In the genomic region with DNA sequence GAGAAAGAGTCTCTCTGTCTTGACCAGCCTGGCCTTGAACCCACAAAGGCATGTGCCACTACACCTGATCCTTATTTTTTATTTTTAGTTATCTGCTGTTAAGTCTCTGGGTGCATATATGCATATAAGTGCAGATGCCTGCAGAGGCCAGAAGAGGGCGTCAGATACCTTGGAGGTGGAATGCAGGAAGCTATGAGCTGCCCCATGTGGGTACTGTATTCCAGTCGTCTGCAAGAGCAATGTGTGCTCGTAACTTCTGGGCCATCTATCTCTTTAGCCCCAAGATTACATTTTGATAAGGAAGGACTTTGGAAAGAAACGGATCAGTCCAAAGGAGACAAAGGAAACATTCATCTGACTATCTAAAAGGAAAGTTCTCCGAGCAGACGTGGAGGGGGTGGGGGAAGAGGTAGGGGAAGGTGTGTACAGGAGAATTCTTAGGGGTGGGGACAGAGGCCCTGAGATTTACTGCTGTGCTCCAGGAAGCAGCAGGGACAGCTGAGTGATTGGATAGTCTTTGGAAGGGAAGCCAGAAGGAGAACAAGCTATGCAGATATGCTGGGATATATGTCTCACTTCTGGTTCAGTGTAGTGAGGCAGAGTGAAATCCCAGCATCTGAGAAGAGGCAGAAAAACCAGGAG, we compare ENCODE assay signal across 18 mouse cellular contexts. TPM values are rescaled to one million over a fixed set of nuclear protein-coding genes. Genes with fewer than 3 reads are reported as not detected.
DNase-seq lines count a peak whose midpoint lies in the region; ATAC-seq and TF ChIP-seq lines count a peak whose summit lies in the region.
"Had no signal": no experiment of that assay in that cellular context is flagged by ENCODE, and none has a peak within 500 bp of the region (broad histone marks: within the 10 kb centered on the region; RNA-seq: fewer than 3 reads in every experiment).

No protein-coding gene starts in this region.

- WGBS in forebrain, postnatal 0 days, result 70% methylated on average over 6 of the region's 6 CpGs
- 75% methylated on average over 6 of the region's 6 CpGs for WGBS in forebrain, embryonic 13.5 days
- 26% methylated on average over 6 of the region's 6 CpGs for WGBS in intestine, postnatal 0 days
- WGBS in embryonic facial prominence, embryonic 10.5 days, result 65% methylated on average over 6 of the region's 6 CpGs

- no peak overlapping the region for H3K27ac ChIP-seq in forebrain, postnatal 0 days (ENCODE audit: low read depth, low read length)
- H3K27ac ChIP-seq in forebrain, embryonic 13.5 days, result no peak overlapping the region
- H3K27ac ChIP-seq in layer of hippocampus, adult 2 months, result no peak overlapping the region
- H3K27ac ChIP-seq in ES-Bruce4 (ENCODE audit: insufficient read depth, low read length), result 0 out of 2 replicates have a peak overlapping the region, but pooled peaks have one; percentile 52
- H3K27ac ChIP-seq in intestine, postnatal 0 days (ENCODE audit: low read depth, low read length), result peak overlapping the region; percentile 64
- no peak overlapping the region for H3K27ac ChIP-seq in embryonic facial prominence, embryonic 10.5 days (replicated peaks)
- H3K27ac ChIP-seq: embryonic facial prominence, embryonic 12.5 days; midbrain, embryonic 13.5 days; neural tube, embryonic 12.5 days had no signal

- H3K9me3 ChIP-seq in forebrain, postnatal 0 days (ENCODE audit: low read length), result no peaks in the 10 kb centered on the region
- H3K9me3 ChIP-seq in forebrain, embryonic 13.5 days (replicated peaks), result no peaks in the 10 kb centered on the region
- H3K9me3 ChIP-seq in ES-Bruce4 (replicated peaks; ENCODE audit: control insufficient read depth, insufficient read depth, low read length, poor library complexity, severe bottlenecking), result no peaks in the 10 kb centered on the region
- H3K9me3 ChIP-seq in intestine, postnatal 0 days (ENCODE audit: control insufficient read depth), result no peaks in the 10 kb centered on the region
- H3K9me3 ChIP-seq in embryonic facial prominence, embryonic 10.5 days, result no peaks in the 10 kb centered on the region
- H3K9me3 ChIP-seq: embryonic facial prominence, embryonic 12.5 days; limb, embryonic 10.5 days; midbrain, embryonic 13.5 days; neural tube, embryonic 12.5 days had no signal

- no peak for TF ChIP-seq POLR2A in ES-Bruce4 (IDR thresholded peaks at IDR 0.05; ENCODE audit: insufficient read depth, low read length)

- no peaks in the 10 kb centered on the region for H3K36me3 ChIP-seq in forebrain, postnatal 0 days (ENCODE audit: insufficient read depth)
- no peaks in the 10 kb centered on the region for H3K36me3 ChIP-seq in forebrain, embryonic 13.5 days (ENCODE audit: poor library complexity, severe bottlenecking)
- no peaks in the 10 kb centered on the region for H3K36me3 ChIP-seq in ES-Bruce4 (ENCODE audit: control insufficient read depth, insufficient read depth, low read length, poor library complexity, severe bottlenecking)
- H3K36me3 ChIP-seq in intestine, postnatal 0 days (ENCODE audit: control insufficient read depth, insufficient read depth), result no peaks in the 10 kb centered on the region
- H3K36me3 ChIP-seq in embryonic facial prominence, embryonic 10.5 days (replicated peaks), result no peaks in the 10 kb centered on the region
- H3K36me3 ChIP-seq: embryonic facial prominence, embryonic 12.5 days; limb, embryonic 10.5 days; midbrain, embryonic 13.5 days; neural tube, embryonic 12.5 days had no signal

- TF ChIP-seq EP300 in ES-Bruce4 (IDR thresholded peaks at IDR 0.05; ENCODE audit: insufficient read depth, low read depth, low read length), result no peak

- no peak for ATAC-seq in forebrain, postnatal 0 days
- ATAC-seq in forebrain, embryonic 13.5 days, result no peak
- peak; percentile 90 for ATAC-seq in intestine, postnatal 0 days
- ATAC-seq: midbrain, embryonic 13.5 days had no signal

- no peaks in the 10 kb centered on the region for H3K27me3 ChIP-seq in forebrain, postnatal 0 days (ENCODE audit: insufficient read depth, low read length)
- no peaks in the 10 kb centered on the region for H3K27me3 ChIP-seq in forebrain, embryonic 13.5 days
- no peaks in the 10 kb centered on the region for H3K27me3 ChIP-seq in ES-Bruce4 (ENCODE audit: control insufficient read depth, insufficient read depth, low read length, poor library complexity, severe bottlenecking)
- no peaks in the 10 kb centered on the region for H3K27me3 ChIP-seq in intestine, postnatal 0 days (replicated peaks; ENCODE audit: control insufficient read depth, insufficient read depth, low read length)
- H3K27me3 ChIP-seq in embryonic facial prominence, embryonic 10.5 days (replicated peaks; ENCODE audit: low read depth, poor library complexity, severe bottlenecking), result no peaks in the 10 kb centered on the region
- H3K27me3 ChIP-seq: embryonic facial prominence, embryonic 12.5 days; midbrain, embryonic 13.5 days; neural tube, embryonic 12.5 days had no signal

- peak; percentile 36; the same call in 1 of the 2 replicates for TF ChIP-seq CTCF in forebrain, postnatal 0 days (IDR thresholded peaks at IDR 0.05; ENCODE audit: low read depth)
- peak; percentile 54 for TF ChIP-seq CTCF in layer of hippocampus, adult 2 months (conservative IDR thresholded peaks at IDR 0.05)
- TF ChIP-seq CTCF in ES-Bruce4 (IDR thresholded peaks at IDR 0.05; ENCODE audit: low read depth, low read length), result peak; percentile 52
- TF ChIP-seq CTCF in intestine, postnatal 0 days (IDR thresholded peaks at IDR 0.05; ENCODE audit: low read depth), result peak; percentile 79

- no peaks in the 10 kb centered on the region for H3K4me1 ChIP-seq in forebrain, postnatal 0 days (ENCODE audit: insufficient read depth)
- peaks cover 20% of the 10 kb centered on the region for H3K4me1 ChIP-seq in forebrain, embryonic 13.5 days
- peaks cover 20% of the 10 kb centered on the region for H3K4me1 ChIP-seq in ES-Bruce4 (ENCODE audit: control insufficient read depth, insufficient read depth, low read length)
- H3K4me1 ChIP-seq in intestine, postnatal 0 days (replicated peaks; ENCODE audit: control insufficient read depth, insufficient read depth, low read length), result peaks cover 14% of the 10 kb centered on the region
- peaks cover 56% of the 10 kb centered on the region for H3K4me1 ChIP-seq in embryonic facial prominence, embryonic 10.5 days

- H3K4me2 ChIP-seq in forebrain, postnatal 0 days (ENCODE audit: low read depth), result no peak overlapping the region
- no peak overlapping the region for H3K4me2 ChIP-seq in forebrain, embryonic 13.5 days
- H3K4me2 ChIP-seq in intestine, postnatal 0 days (replicated peaks; ENCODE audit: low read depth), result no peak overlapping the region; the same call in 1 of the 2 replicates
- H3K4me2 ChIP-seq: embryonic facial prominence, embryonic 12.5 days; midbrain, embryonic 13.5 days; neural tube, embryonic 12.5 days had no signal

- DNase-seq in forebrain, postnatal 0 days, result no peak
- DNase-seq in layer of hippocampus, adult 2 months (ENCODE audit: low spot score in 2 of 2), result no peak
- no peak for DNase-seq in layer of hippocampus, postnatal 25 days (ENCODE audit: extremely low spot score in 1 of 2, low spot score in 1 of 2)
- no peak for DNase-seq in retina, postnatal 1 day
- no peak for DNase-seq in embryonic facial prominence, embryonic 10.5 days (ENCODE audit: low spot score)
- DNase-seq: adrenal gland, adult 2 months; gastrocnemius, postnatal 10 days; kidney, adult 18-20 months; spleen, adult 18-20 months; thymus, adult 18-20 months had no signal

- no peak overlapping the region for H3K4me3 ChIP-seq in forebrain, postnatal 0 days (ENCODE audit: low read depth, low read length)
- no peak overlapping the region for H3K4me3 ChIP-seq in forebrain, embryonic 13.5 days
- no peak overlapping the region for H3K4me3 ChIP-seq in layer of hippocampus, adult 2 months
- H3K4me3 ChIP-seq in ES-Bruce4 (ENCODE audit: low read depth, low read length), result no peak overlapping the region
- no peak overlapping the region for H3K4me3 ChIP-seq in intestine, postnatal 0 days (ENCODE audit: low read depth, low read length)
- no peak overlapping the region for H3K4me3 ChIP-seq in embryonic facial prominence, embryonic 10.5 days
- H3K4me3 ChIP-seq: embryonic facial prominence, embryonic 12.5 days; limb, embryonic 10.5 days; midbrain, embryonic 13.5 days; neural tube, embryonic 12.5 days had no signal

- no peak overlapping the region for H3K9ac ChIP-seq in forebrain, postnatal 0 days
- H3K9ac ChIP-seq in forebrain, embryonic 13.5 days, result no peak overlapping the region
- no peak overlapping the region for H3K9ac ChIP-seq in ES-Bruce4 (ENCODE audit: low read depth, poor library complexity, severe bottlenecking)
- no peak overlapping the region for H3K9ac ChIP-seq in intestine, postnatal 0 days (ENCODE audit: low read depth, low read length)
- H3K9ac ChIP-seq: embryonic facial prominence, embryonic 12.5 days; midbrain, embryonic 13.5 days; neural tube, embryonic 12.5 days had no signal

RNA-seq across cellular contexts. Expression of a gene that starts 1.1 kb away (rescaled TPM):
- total RNA-seq in forebrain, postnatal 0 days (2014; rRNA removed), result 0.43 and 1.1 TPM in 2 replicates
- 0.23 and 0.50 TPM in 2 replicates for polyA plus RNA-seq in forebrain, postnatal 0 days (2015; fragmentation: Nextera tagmentation; extraction: Ambion mirVana)
- 0.72 and 0.81 TPM in 2 replicates for polyA plus RNA-seq in forebrain, embryonic 13.5 days (2015; fragmentation: Nextera tagmentation; extraction: Ambion mirVana)
- under 1 TPM in 1 of 2 experiments, not detected in 1; 0.33 TPM for total RNA-seq in layer of hippocampus, adult 2 months (2021)
- total RNA-seq in layer of hippocampus, postnatal 25 days (2021), result under 1 TPM in 1 of 2 experiments, not detected in 1; 0.20 TPM
- 4.7 and 5.8 TPM in 2 replicates for polyA plus RNA-seq in ES-Bruce4 (2011; ENCODE audit: insufficient read depth, insufficient read length, low read depth, missing spikeins)
- 2.6 TPM in 2 replicates for polyA plus RNA-seq in intestine, postnatal 0 days (2015; fragmentation: Nextera tagmentation; extraction: Ambion mirVana)
- polyA plus RNA-seq in embryonic facial prominence, embryonic 10.5 days (2016; fragmentation: Nextera tagmentation; extraction: Ambion mirVana), result 0.61 and 1.2 TPM in 2 replicates

RNA-seq across cellular contexts. Expression of a gene that starts 17.5 kb away (rescaled TPM):
- total RNA-seq in forebrain, postnatal 0 days (2014; rRNA removed), result 0.31 TPM in 1 of 2 replicates, not detected in the other
- 0.47 and 0.82 TPM in 2 replicates for polyA plus RNA-seq in forebrain, postnatal 0 days (2015; fragmentation: Nextera tagmentation; extraction: Ambion mirVana)
- 1.7 and 2.4 TPM in 2 replicates for polyA plus RNA-seq in forebrain, embryonic 13.5 days (2015; fragmentation: Nextera tagmentation; extraction: Ambion mirVana)
- not detected for total RNA-seq in layer of hippocampus, adult 2 months (2021)
- total RNA-seq in layer of hippocampus, postnatal 25 days (2021), result not detected
- 1.5 and 2.6 TPM in 2 replicates for polyA plus RNA-seq in ES-Bruce4 (2011; ENCODE audit: insufficient read depth, insufficient read length, low read depth, missing spikeins)
- polyA plus RNA-seq in intestine, postnatal 0 days (2015; fragmentation: Nextera tagmentation; extraction: Ambion mirVana), result 0.48 and 1.3 TPM in 2 replicates
- 0.24 and 0.45 TPM in 2 replicates for polyA plus RNA-seq in embryonic facial prominence, embryonic 10.5 days (2016; fragmentation: Nextera tagmentation; extraction: Ambion mirVana)
- total RNA-seq: adrenal gland, adult 2 months; layer of hippocampus, adult 8-10 months had no signal
- polyA plus RNA-seq: adrenal gland, adult 2 months; limb, embryonic 10.5 days had no signal

RNA-seq across cellular contexts. Expression of a gene that starts 20.9 kb away (rescaled TPM):
- not detected in 2 replicates for total RNA-seq in forebrain, postnatal 0 days (2014; rRNA removed)
- 0.14 and 0.56 TPM in 2 replicates for polyA plus RNA-seq in forebrain, postnatal 0 days (2015; fragmentation: Nextera tagmentation; extraction: Ambion mirVana)
- 0.15 and 0.37 TPM in 2 replicates for polyA plus RNA-seq in forebrain, embryonic 13.5 days (2015; fragmentation: Nextera tagmentation; extraction: Ambion mirVana)
- under 1 TPM; 0.37 to 0.92 TPM for total RNA-seq in layer of hippocampus, adult 2 months (2021)
- under 1 TPM; 0.47 to 0.64 TPM for total RNA-seq in layer of hippocampus, postnatal 25 days (2021)
- 0.90 and 1.4 TPM in 2 replicates for polyA plus RNA-seq in ES-Bruce4 (2011; ENCODE audit: insufficient read depth, insufficient read length, low read depth, missing spikeins)
- polyA plus RNA-seq in intestine, postnatal 0 days (2015; fragmentation: Nextera tagmentation; extraction: Ambion mirVana), result 26.7 and 28.4 TPM in 2 replicates
- 0.20 and 0.51 TPM in 2 replicates for polyA plus RNA-seq in embryonic facial prominence, embryonic 10.5 days (2016; fragmentation: Nextera tagmentation; extraction: Ambion mirVana)
- total RNA-seq: adrenal gland, adult 2 months; gastrocnemius, postnatal 10 days had no signal
- polyA plus RNA-seq: adrenal gland, adult 2 months; neural tube, embryonic 12.5 days had no signal

RNA-seq across cellular contexts. Expression of a gene that starts 24.0 kb away (rescaled TPM):
- 18.7 and 21.0 TPM in 2 replicates for total RNA-seq in forebrain, postnatal 0 days (2014; rRNA removed)
- polyA plus RNA-seq in forebrain, postnatal 0 days (2015; fragmentation: Nextera tagmentation; extraction: Ambion mirVana), result 36.0 and 40.0 TPM in 2 replicates
- polyA plus RNA-seq in forebrain, embryonic 13.5 days (2015; fragmentation: Nextera tagmentation; extraction: Ambion mirVana), result 74.4 and 85.8 TPM in 2 replicates
- 10 to 100 TPM; 11.1 to 15.1 TPM for total RNA-seq in layer of hippocampus, adult 2 months (2021)
- total RNA-seq in layer of hippocampus, postnatal 25 days (2021), result 10 to 100 TPM; 10.5 to 13.7 TPM
- 76.1 and 87.3 TPM in 2 replicates for polyA plus RNA-seq in ES-Bruce4 (2011; ENCODE audit: insufficient read depth, insufficient read length, low read depth, missing spikeins)
- 52.1 and 53.9 TPM in 2 replicates for polyA plus RNA-seq in intestine, postnatal 0 days (2015; fragmentation: Nextera tagmentation; extraction: Ambion mirVana)
- polyA plus RNA-seq in embryonic facial prominence, embryonic 10.5 days (2016; fragmentation: Nextera tagmentation; extraction: Ambion mirVana), result 87.8 and 89.5 TPM in 2 replicates

RNA-seq across cellular contexts. Expression of a gene that starts 24.1 kb away (rescaled TPM):
- total RNA-seq in forebrain, postnatal 0 days (2014; rRNA removed), result 25.2 and 35.0 TPM in 2 replicates
- polyA plus RNA-seq in forebrain, postnatal 0 days (2015; fragmentation: Nextera tagmentation; extraction: Ambion mirVana), result 6.3 and 6.6 TPM in 2 replicates
- 14.8 and 17.8 TPM in 2 replicates for polyA plus RNA-seq in forebrain, embryonic 13.5 days (2015; fragmentation: Nextera tagmentation; extraction: Ambion mirVana)
- total RNA-seq in layer of hippocampus, adult 2 months (2021), result 10 to 100 TPM; 21.4 to 26.7 TPM
- total RNA-seq in layer of hippocampus, postnatal 25 days (2021), result 10 to 100 TPM; 26.7 to 27.1 TPM
- polyA plus RNA-seq in ES-Bruce4 (2011; ENCODE audit: insufficient read depth, insufficient read length, low read depth, missing spikeins), result 47.2 and 60.1 TPM in 2 replicates
- 3.8 and 4.2 TPM in 2 replicates for polyA plus RNA-seq in intestine, postnatal 0 days (2015; fragmentation: Nextera tagmentation; extraction: Ambion mirVana)
- 25.4 and 26.6 TPM in 2 replicates for polyA plus RNA-seq in embryonic facial prominence, embryonic 10.5 days (2016; fragmentation: Nextera tagmentation; extraction: Ambion mirVana)

Comparison
In these comparisons a context has a peak if more than half of its experiments do, and no peak if none do; other contexts are left out.
1. H3K27ac ChIP-seq: peak in ES-Bruce4 (single experiment) and intestine, postnatal 0 days (single experiment); none in forebrain, postnatal 0 days (single experiment), forebrain, embryonic 13.5 days (single experiment), layer of hippocampus, adult 2 months (single experiment) and embryonic facial prominence, embryonic 10.5 days (single experiment).
2. RNA of a gene that starts 20.9 kb away (polyA plus RNA-seq): 26.7 to 28.4 TPM in intestine, postnatal 0 days; 0.90 to 1.4 TPM in ES-Bruce4, 0.14 to 0.56 TPM in forebrain, postnatal 0 days, 0.20 to 0.51 TPM in embryonic facial prominence, embryonic 10.5 days and 0.15 to 0.37 TPM in forebrain, embryonic 13.5 days; every median in the first group is over 10 times any median in the second.
3. Peak in every context shown above with its lines, with median percentiles within 50 percentile points of each other: CTCF ChIP-seq.